Mouse (Mus musculus): ENCODE data around the gene Kank4.

Gene Kank4

GRCm38 (mm10) chr4:98758012-98758821 is 59.1 kb downstream of the Kank4 start:
- ChIA-PET POLR2A (interaction anchor here in 2 of 4 experiments (0.9 to 1.8 kb wide), 5 partner anchors 11 to 59 kb away, joined by 3 to 5 read pairs (median 3); partner anchors contain the start of gene Kank4 (in 1 of the 2)), CTCF (interaction anchor here in 1 of 4 experiments (0.8 kb wide), 1 partner anchor 36 kb away, joined by 3 read pairs; no protein-coding TSS in a partner anchor)

- POLR2A ChIA-PET: interaction anchor here in 1 of 4 experiments (0.9 to 24.6 kb wide), 3 partner anchors 12 to 167 kb away, joined by 5 to 437 read pairs (median 6); partner anchors contain the start of gene L1td1
Measured at GRCm38 (mm10) chr4:98756141-98756540, 61.2 kb downstream of the Kank4 start.

GRCm38 (mm10) chr4:98754456-98754855 is 62.9 kb downstream of the Kank4 start:
- CTCF ChIA-PET: no interaction called here
- POLR2A ChIA-PET: interaction anchor here in 3 of 4 experiments (0.8 to 24.6 kb wide), 8 partner anchors 9 to 79 kb away, joined by 3 to 437 read pairs (median 3); partner anchors contain the start of gene L1td1 (in 1 of the 3)

More at GRCm38 (mm10) chr4:98756141-98756540, 61.2 kb downstream of the Kank4 start:
- CTCF ChIA-PET: interaction anchor here in 1 of 4 experiments (0.6 kb wide), 1 partner anchor 864 kb away, joined by 3 read pairs; no protein-coding TSS in a partner anchor

DNA sequence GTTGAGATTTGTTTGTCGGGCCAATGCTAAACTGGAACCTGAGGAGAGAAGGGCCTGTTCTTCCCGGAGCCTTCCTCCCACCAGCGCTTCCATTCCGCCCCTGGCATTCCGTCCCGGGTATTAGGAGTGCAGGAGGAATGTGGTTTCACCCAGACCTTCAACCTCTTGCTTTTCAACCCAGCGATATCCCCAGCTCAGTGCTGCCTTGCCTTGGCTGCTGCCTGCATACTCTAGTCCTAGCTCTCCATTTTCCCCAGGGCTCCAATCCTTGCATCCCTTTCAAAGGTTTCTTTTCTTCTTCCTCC is 73.5 kb downstream of the Kank4 start:
- CTCF ChIA-PET: no interaction called here
- POLR2A ChIA-PET: interaction anchor here (1.0 to 24.6 kb wide), 14 partner anchors 12 to 179 kb away, joined by 3 to 437 read pairs (median 4); partner anchors contain the start of genes L1td1 (in 2 of the 4), Kank4 (in 1 of the 4) and Usp1 (in 1 of the 4)

- CTCF ChIA-PET: interaction anchor here in 1 of 4 experiments (0.6 kb wide), 1 partner anchor 217 kb away, joined by 3 read pairs; no protein-coding TSS in a partner anchor
Measured at GRCm38 (mm10) chr4:98743209-98743905, 74.0 kb downstream of the Kank4 start.

DNA sequence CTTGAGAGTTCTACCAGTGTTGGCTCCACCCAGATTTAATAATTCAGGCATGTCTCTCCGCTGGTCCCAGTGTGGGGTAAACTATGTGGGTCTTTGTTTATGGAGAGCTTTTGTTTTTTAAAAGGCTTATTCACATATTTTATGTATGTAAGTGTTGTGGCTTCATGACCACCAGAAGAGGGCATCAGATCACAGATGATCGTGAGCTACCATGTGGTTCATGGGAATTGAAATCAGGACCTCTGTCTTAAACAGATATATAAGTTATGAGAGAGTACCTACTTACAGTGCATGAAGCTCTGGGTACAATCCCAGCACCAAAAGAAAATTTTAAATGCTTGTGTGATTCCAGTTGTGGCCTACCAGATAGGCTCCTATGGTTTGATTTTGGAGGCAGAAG is 77.6 kb downstream of the Kank4 start:
- ChIA-PET POLR2A (interaction anchor here (0.5 to 24.6 kb wide), 66 partner anchors 5 to 211 kb away, joined by 3 to 437 read pairs (median 4); partner anchors contain the start of genes Usp1 (in 3 of the 4), Kank4 (in 2 of the 4) and L1td1 (in 2 of the 4)), CTCF (interaction anchor here (0.6 to 1.8 kb wide), 18 partner anchors 8 to 199 kb away, joined by 3 to 10 read pairs (median 4); partner anchors contain the start of gene L1td1 (in 1 of the 4))

More at GRCm38 (mm10) chr4:98743209-98743905, 74.0 kb downstream of the Kank4 start:
- POLR2A ChIA-PET: interaction anchor here (0.8 to 24.6 kb wide), 20 partner anchors 9 to 180 kb away, joined by 3 to 437 read pairs (median 4); partner anchors contain the start of genes L1td1 (in 2 of the 4), Kank4 (in 1 of the 4) and Usp1 (in 1 of the 4)

DNA sequence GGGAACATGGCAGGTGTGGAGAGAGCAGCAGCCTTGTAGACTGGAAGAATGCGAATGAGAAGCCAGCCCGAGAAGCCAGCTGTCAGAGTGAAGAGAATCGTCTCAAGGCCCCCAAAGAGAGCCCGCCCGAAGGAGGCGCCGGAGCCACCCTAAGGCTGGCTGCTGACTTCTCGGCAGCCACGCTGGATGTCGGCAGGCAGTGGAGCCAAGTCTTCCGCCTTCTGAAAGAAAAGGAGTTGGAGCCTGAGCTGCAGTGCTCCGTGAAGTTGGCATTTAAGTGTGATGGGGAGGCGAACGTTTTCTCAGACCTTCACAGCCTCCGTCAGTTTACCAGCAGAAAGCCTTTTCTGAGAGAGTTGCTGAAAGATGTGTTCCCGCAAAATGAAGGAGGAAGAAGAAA is 83.7 kb downstream of the Kank4 start:
- ChIA-PET CTCF (interaction anchor here in 1 of 4 experiments (0.6 to 1.8 kb wide), 3 partner anchors 8 to 74 kb away, joined by 3 to 9 read pairs (median 7); partner anchors contain the start of gene L1td1), POLR2A (interaction anchor here (0.7 to 24.6 kb wide), 17 partner anchors 3 to 446 kb away, joined by 3 to 437 read pairs (median 4); partner anchors contain the start of gene L1td1 (in 1 of the 4))

DNA sequence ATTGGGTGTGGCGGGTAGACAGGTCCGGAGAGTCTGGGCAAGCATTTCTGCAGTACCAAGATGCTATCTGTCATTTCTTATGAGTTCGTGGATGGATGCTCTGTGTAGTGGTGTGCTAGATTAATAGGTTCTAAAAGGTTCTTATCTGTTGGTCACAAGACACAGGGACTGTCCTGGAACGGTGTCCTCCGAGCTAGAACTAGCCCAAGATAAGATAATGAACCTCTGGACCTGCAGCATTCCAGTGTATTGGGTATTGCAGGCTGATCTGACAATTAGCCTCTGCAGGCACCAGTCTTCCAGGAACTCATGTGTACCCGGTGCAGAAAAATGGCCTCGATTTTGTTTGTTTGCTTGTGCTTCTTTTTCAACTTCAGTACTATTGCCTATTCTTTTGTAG is 88.6 kb downstream of the Kank4 start:
- ChIA-PET CTCF (interaction anchor here in 3 of 4 experiments (0.7 to 1.6 kb wide), 7 partner anchors 18 to 99 kb away, joined by 3 to 6 read pairs (median 4); partner anchors contain the start of gene Kank4 (in 1 of the 3)), POLR2A (interaction anchor here (0.6 to 20.3 kb wide), 59 partner anchors 9 to 946 kb away, joined by 3 to 437 read pairs (median 6); partner anchors contain the start of genes Usp1 (in 3 of the 4), Dock7 (in 1 of the 4) and Kank4 (in 1 of the 4))

DNA sequence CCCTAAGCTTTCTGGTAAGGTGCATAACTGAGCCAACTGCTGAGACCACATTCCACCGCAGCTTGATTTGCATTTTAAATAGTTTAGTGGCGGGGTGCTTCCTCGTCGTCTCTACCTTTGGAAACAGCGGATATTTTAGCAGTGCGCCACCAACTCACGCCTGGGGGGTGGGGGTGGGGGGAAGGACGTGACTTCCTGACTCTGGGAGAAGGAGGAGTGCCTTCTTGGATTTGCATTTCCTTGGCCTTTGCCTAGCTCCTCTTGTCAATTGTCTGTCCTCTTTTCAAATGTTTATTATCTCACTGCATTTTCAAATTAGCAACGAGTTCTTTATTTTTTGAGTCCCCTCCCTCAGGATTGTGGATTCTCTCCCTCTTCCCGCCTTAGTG is 89.4 kb downstream of the Kank4 start:
- ChIA-PET CTCF (interaction anchor here (0.6 to 1.6 kb wide), 12 partner anchors 12 to 160 kb away, joined by 3 to 21 read pairs (median 4); partner anchors contain the start of gene Kank4 (in 1 of the 4)), POLR2A (interaction anchor here (0.6 to 20.3 kb wide), 95 partner anchors 9 to 988 kb away, joined by 3 to 437 read pairs (median 5); partner anchors contain the start of genes Usp1 (in 3 of the 4), Kank4 (in 2 of the 4), Alg6 (in 1 of the 4) and Atg4c (in 1 of the 4))

- POLR2A ChIA-PET: interaction anchor here (0.6 to 20.3 kb wide), 95 partner anchors 8 to 988 kb away, joined by 3 to 437 read pairs (median 5); partner anchors contain the start of genes Usp1 (in 3 of the 4), Kank4 (in 2 of the 4), Alg6 (in 1 of the 4) and Atg4c (in 1 of the 4)
- CTCF ChIA-PET: interaction anchor here (0.5 to 1.6 kb wide), 14 partner anchors 12 to 928 kb away, joined by 3 to 21 read pairs (median 4); partner anchors contain the start of gene Kank4 (in 1 of the 4)
Measured at GRCm38 (mm10) chr4:98727295-98727958, 89.9 kb downstream of the Kank4 start.

GRCm38 (mm10) chr4:98726590-98727237 is 90.6 kb downstream of the Kank4 start, which contains the start of gene L1td1:
TSS of gene L1td1 (plus strand) at chr4:98726734.
- CTCF ChIA-PET: interaction anchor here in 3 of 4 experiments (0.5 to 2.3 kb wide), 13 partner anchors 8 to 437 kb away, joined by 3 to 9 read pairs (median 4); no protein-coding TSS in a partner anchor
- POLR2A ChIA-PET: interaction anchor here in 3 of 4 experiments (0.6 to 20.3 kb wide), 48 partner anchors 9 to 991 kb away, joined by 3 to 437 read pairs (median 8); partner anchors contain the start of genes Usp1 (in 3 of the 3) and Kank4 (in 1 of the 3)

DNA sequence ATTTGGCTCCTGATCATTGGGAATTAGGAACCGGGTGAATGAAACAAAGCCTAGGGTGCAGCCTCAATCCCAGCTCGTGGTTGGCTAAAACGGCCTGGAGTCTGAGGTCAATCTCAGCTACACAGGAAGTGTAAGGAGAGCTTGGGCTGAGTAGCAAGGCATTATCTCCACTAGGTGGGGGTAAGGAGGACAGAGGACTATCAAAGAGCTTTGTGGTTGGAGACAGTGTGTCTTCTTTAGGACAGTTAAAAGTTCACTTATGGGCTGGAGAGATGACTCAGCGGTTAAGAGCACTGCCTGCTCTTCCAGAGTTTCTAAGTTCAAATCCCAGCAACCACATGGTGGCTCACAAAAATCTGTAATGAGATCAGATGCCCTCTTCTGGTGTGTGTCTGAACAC is 91.9 kb downstream of the Kank4 start:
- CTCF ChIA-PET: interaction anchor here (0.5 to 2.3 kb wide), 54 partner anchors 9 to 647 kb away, joined by 3 to 21 read pairs (median 4); partner anchors contain the start of gene Usp1 (in 1 of the 4)

GRCm38 (mm10) chr4:98724682-98725081 is 92.7 kb downstream of the Kank4 start:
- POLR2A ChIA-PET: interaction anchor here (0.6 to 20.3 kb wide), 45 partner anchors 10 to 475 kb away, joined by 3 to 437 read pairs (median 6); partner anchors contain the start of genes Usp1 (in 3 of the 4) and Kank4 (in 1 of the 4)
- CTCF ChIA-PET: interaction anchor here (0.5 to 3.0 kb wide), 35 partner anchors 10 to 488 kb away, joined by 3 to 21 read pairs (median 4); partner anchors contain the start of gene Usp1 (in 1 of the 4)

More for the DNA sequence above, 91.9 kb downstream of the Kank4 start:
- POLR2A ChIA-PET: interaction anchor here (0.6 to 20.3 kb wide), 74 partner anchors 9 to 475 kb away, joined by 3 to 437 read pairs (median 5); partner anchors contain the start of genes Usp1 (in 3 of the 4), Dock7 (in 1 of the 4) and Kank4 (in 1 of the 4)

DNA sequence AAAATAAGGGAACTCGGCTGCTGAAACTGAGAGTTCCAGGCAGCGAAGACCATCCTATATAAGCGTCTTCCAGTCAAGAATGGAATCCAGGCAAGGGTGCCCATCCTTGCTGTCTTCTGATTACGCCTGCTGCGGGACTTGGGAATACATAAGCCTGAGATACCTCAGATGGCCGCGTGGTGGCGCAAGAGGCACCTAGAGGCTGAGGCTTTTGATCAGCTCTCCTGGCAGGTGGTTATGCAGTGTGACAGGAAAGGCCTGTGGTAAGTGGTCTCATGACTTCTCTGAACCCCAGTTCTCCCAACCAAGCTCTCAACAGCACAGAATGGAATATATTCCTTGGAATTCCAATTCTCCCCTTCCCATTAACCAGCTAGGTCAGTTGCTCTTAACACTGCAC is 94.9 kb downstream of the Kank4 start:
- CTCF ChIA-PET: interaction anchor here (0.6 to 3.0 kb wide), 33 partner anchors 11 to 769 kb away, joined by 3 to 11 read pairs (median 4); no protein-coding TSS in a partner anchor
- POLR2A ChIA-PET: interaction anchor here (0.6 to 20.3 kb wide), 20 partner anchors 8 to 214 kb away, joined by 3 to 437 read pairs (median 4); partner anchors contain the start of genes Kank4 (in 1 of the 4) and Usp1 (in 1 of the 4)

DNA sequence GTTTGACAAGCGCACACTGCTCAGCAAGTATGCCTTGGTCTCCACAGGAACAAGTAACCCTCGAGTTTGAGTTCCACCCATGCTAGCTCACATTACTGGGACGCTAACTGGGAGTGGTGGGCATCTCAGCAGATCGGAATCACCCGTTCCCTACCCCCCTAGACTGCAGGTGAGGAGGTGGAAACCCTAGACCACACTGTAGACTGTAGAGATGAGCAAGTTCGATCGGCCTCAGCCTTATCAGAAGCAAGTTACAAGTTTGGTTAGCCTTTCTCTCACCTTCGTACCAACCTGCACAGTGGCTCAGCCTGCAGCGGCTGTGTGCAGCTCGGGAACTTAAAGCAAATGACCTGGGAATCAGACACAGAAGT is 98.8 kb downstream of the Kank4 start:
- CTCF ChIA-PET: interaction anchor here in 1 of 4 experiments (1.2 kb wide), 1 partner anchor 164 kb away, joined by 3 read pairs; no protein-coding TSS in a partner anchor

More for the DNA sequence above, 98.8 kb downstream of the Kank4 start:
- POLR2A ChIA-PET: interaction anchor here in 3 of 4 experiments (0.5 to 1.6 kb wide), 7 partner anchors 9 to 205 kb away, joined by 3 to 9 read pairs (median 4); no protein-coding TSS in a partner anchor
